Mouse (Mus musculus) megakaryocyte, embryonic 14.5 days (primary cell): ENCODE results near the gene Slc2a12.

Experiments
- FLI1 ChIP-seq: IDR thresholded peaks from 2 replicates; pipeline ENCODE4 v1.6.1; 2012; ENCODE audit warnings: low read length, inconsistent platforms, mixed read lengths
- GATA1 ChIP-seq: IDR thresholded peaks from 3 replicates; pipeline ENCODE4 v1.6.1; 2012; ENCODE audit warnings: mixed read lengths, low read length, inconsistent platforms, borderline replicate concordance

- no peak for TF ChIP-seq GATA1
- TF ChIP-seq FLI1, result no peak
These were observed 29.5 kb upstream of the Slc2a12 start for GRCm38 (mm10) chr10:22615309-22615708.
